Mouse (Mus musculus): ENCODE data around the gene Ncapd3. TPM values are rescaled to one million over a fixed set of nuclear protein-coding genes. Genes with fewer than 3 reads are reported as not detected.

The Ncapd3 gene
- polyA plus RNA-seq, 1 experiment from 2014 or later: 22.2 TPM

DNA sequence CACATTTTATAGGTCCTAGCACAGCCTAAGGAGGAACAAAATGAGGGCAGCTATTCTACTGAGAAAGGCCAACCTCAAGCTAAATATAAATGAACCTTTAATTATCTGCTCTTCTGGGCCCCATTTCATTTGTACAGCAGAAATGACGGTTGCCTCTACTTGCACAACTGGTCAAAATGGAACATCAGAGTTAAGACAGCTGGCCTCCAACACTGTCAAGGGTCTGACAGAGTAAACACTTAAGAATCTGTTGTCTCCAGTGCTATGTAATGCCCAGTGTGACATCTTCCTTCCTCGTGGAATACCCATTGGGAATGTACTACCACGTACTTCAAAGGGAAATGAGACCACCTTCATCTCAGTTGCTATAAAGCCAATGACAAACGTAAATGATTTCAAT, 18.4 kb upstream of the Ncapd3 start:
- H3K4me1 ChIP-seq (ENCODE audit: control insufficient read depth in 2 of 2, insufficient read depth in 2 of 2, low read length in 2 of 2): no peaks in the 10 kb centered on the region
- no peak overlapping the region for H3K4me3 ChIP-seq (ENCODE audit: control insufficient read depth in 1 of 2, insufficient read depth in 1 of 2, low read depth in 1 of 2, low read length in 2 of 2)
- H3K9ac ChIP-seq (ENCODE audit: low read length): no peak overlapping the region
- no peak overlapping the region for H3K27ac ChIP-seq (replicated peaks in 1 of 2; ENCODE audit: control insufficient read depth in 1 of 2, insufficient read depth in 1 of 2, low read depth in 2 of 2, low read length in 2 of 2)
- peaks cover 99% of the 10 kb centered on the region for H3K36me3 ChIP-seq (ENCODE audit: control insufficient read depth, insufficient read depth, low read length)
- H3K4me2 ChIP-seq (ENCODE audit: low read length): no peak overlapping the region
- 85% methylated on average over 4 of the region's 4 CpGs for WGBS
- H3K27me3 ChIP-seq (ENCODE audit: control insufficient read depth, insufficient read depth, low read length): no peaks in the 10 kb centered on the region
- H3K9me3 ChIP-seq (ENCODE audit: control insufficient read depth, low read length): no peaks in the 10 kb centered on the region
- ATAC-seq (ENCODE audit: insufficient number of reproducible peaks, insufficient read depth, low FRiP score, low read depth): no peak

- Histone ChIP-seq H3K4me1 (ENCODE audit: control insufficient read depth in 2 of 2, insufficient read depth in 2 of 2, low read length in 2 of 2) (no peaks in the 10 kb centered on the region), H3K9me3 (ENCODE audit: control insufficient read depth, low read length) (no peaks in the 10 kb centered on the region), H3K27ac (replicated peaks in 1 of 2; ENCODE audit: control insufficient read depth in 1 of 2, insufficient read depth in 1 of 2, low read depth in 2 of 2, low read length in 2 of 2) (no peak overlapping the region), H3K36me3 (ENCODE audit: control insufficient read depth, insufficient read depth, low read length) (peaks cover 62% of the 10 kb centered on the region), H3K9ac (ENCODE audit: low read length) (no peak overlapping the region), H3K4me2 (ENCODE audit: low read length) (no peak overlapping the region), H3K4me3 (ENCODE audit: control insufficient read depth in 1 of 2, insufficient read depth in 1 of 2, low read depth in 1 of 2, low read length in 2 of 2) (no peak overlapping the region), H3K27me3 (ENCODE audit: control insufficient read depth, insufficient read depth, low read length) (no peaks in the 10 kb centered on the region)
- WGBS: 93% methylated on average over 10 of the region's 10 CpGs
- ATAC-seq (ENCODE audit: insufficient number of reproducible peaks, insufficient read depth, low FRiP score, low read depth): no peak
Observed at GRCm38 (mm10) chr9:27018961-27019360, 11.0 kb upstream of the Ncapd3 start.

GRCm38 (mm10) chr9:27023681-27024080, 6.3 kb upstream of the Ncapd3 start:
- Histone ChIP-seq H3K36me3 (ENCODE audit: control insufficient read depth, insufficient read depth, low read length) (peaks cover 28% of the 10 kb centered on the region), H3K4me2 (ENCODE audit: low read length) (no peak overlapping the region), H3K27ac (replicated peaks in 1 of 2; ENCODE audit: control insufficient read depth in 1 of 2, insufficient read depth in 1 of 2, low read depth in 2 of 2, low read length in 2 of 2) (no peak overlapping the region), H3K9ac (ENCODE audit: low read length) (no peak overlapping the region), H3K9me3 (ENCODE audit: control insufficient read depth, low read length) (no peaks in the 10 kb centered on the region), H3K4me1 (ENCODE audit: control insufficient read depth in 2 of 2, insufficient read depth in 2 of 2, low read length in 2 of 2) (peaks cover 2 to 23% of the 10 kb centered on the region in 2 experiments; a peak in 3 of 4 replicates), H3K4me3 (ENCODE audit: control insufficient read depth in 1 of 2, insufficient read depth in 1 of 2, low read depth in 1 of 2, low read length in 2 of 2) (no peak overlapping the region), H3K27me3 (ENCODE audit: control insufficient read depth, insufficient read depth, low read length) (no peaks in the 10 kb centered on the region)
- 76% methylated on average over 4 of the region's 4 CpGs for WGBS
- ATAC-seq (ENCODE audit: insufficient number of reproducible peaks, insufficient read depth, low FRiP score, low read depth): no peak

DNA sequence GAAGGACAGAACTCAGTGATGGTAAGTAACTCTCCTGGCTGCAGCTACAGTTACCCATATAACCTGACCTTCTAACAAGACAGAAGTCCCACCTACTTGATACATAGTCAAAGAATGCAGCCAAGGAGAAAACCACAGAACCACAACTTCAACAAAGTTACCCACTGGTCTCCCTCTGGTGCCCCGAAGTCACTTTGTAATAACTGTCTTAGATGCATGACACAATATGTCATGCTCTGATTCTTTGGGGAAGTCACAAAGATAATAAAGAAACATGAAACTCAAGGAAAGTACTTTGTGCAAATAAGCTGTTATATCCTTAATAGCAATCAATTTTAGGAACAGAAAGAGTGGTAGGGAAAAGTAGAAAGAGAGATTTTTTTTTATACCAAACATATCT, 3.3 kb upstream of the Ncapd3 start:
- peak overlapping the region; percentile 88; the same call in 1 of the 2 replicates for H3K4me2 ChIP-seq (ENCODE audit: low read length)
- no peaks in the 10 kb centered on the region for H3K27me3 ChIP-seq (ENCODE audit: control insufficient read depth, insufficient read depth, low read length)

DNA sequence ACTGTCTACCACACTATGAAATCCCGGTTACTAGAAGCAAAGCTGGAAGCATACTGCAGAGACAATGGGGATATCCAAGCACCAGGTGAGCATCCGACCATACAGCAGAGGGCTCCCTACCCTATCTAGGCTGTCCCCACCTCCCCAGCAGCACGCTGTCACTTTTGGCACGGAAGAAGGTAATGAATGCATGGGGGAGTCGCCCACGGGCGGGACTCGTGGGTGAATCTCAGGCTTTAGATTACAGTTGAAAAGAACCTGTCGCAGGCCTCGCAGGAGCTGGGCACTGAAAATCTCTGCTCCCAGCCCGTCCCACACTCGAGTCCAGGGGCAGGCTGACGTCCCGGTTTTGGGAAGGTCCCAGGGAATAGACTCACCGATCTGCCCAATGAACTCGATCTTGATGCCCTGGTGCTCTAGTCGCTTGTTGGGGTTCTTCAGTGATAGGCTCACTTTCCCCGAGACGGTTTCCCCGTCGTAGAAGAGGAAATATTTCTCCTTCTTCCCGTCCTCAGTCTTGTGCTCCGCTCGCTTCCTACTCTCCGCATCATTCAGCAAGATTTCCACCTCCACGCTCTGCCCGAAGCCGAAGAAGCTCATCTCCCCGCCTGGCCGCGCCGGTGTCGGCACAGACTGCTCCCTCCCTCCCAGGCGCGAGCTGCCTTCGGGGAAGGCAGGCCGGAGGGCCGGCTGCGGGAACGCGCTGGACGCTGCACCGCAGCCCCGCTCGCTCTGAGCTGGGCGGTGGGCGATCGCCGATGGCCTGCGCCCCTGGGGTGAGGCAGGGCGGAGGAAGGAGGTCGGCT, 750 bp upstream of the Ncapd3 start:
- H3K36me3 ChIP-seq (ENCODE audit: control insufficient read depth, insufficient read depth, low read length): peaks cover 12% of the 10 kb centered on the region; the same call in 1 of the 2 replicates
- peak overlapping the region; percentile 74 to 99 for H3K4me3 ChIP-seq (ENCODE audit: control insufficient read depth in 1 of 2, insufficient read depth in 1 of 2, low read depth in 1 of 2, low read length in 2 of 2)
- H3K27ac ChIP-seq (replicated peaks in 1 of 2; ENCODE audit: control insufficient read depth in 1 of 2, insufficient read depth in 1 of 2, low read depth in 2 of 2, low read length in 2 of 2): peak overlapping the region; percentile 68 to 88
- peak; percentile 14; the same call in 1 of the 2 replicates for ATAC-seq (ENCODE audit: insufficient number of reproducible peaks, insufficient read depth, low FRiP score, low read depth)
- peaks cover 5 to 40% of the 10 kb centered on the region in 2 experiments; a peak in 3 of 4 replicates for H3K4me1 ChIP-seq (ENCODE audit: control insufficient read depth in 2 of 2, insufficient read depth in 2 of 2, low read length in 2 of 2)
- under 1% methylated on average over 52 of the region's 52 CpGs for WGBS
- H3K27me3 ChIP-seq (ENCODE audit: control insufficient read depth, insufficient read depth, low read length): no peaks in the 10 kb centered on the region
- peak overlapping the region; percentile 88 for H3K4me2 ChIP-seq (ENCODE audit: low read length)
- H3K9ac ChIP-seq (ENCODE audit: low read length): peak overlapping the region; percentile 97
- no peaks in the 10 kb centered on the region for H3K9me3 ChIP-seq (ENCODE audit: control insufficient read depth, low read length)

More for the DNA sequence above, 3.3 kb upstream of the Ncapd3 start:
- no peak for ATAC-seq (ENCODE audit: insufficient number of reproducible peaks, insufficient read depth, low FRiP score, low read depth)
- Histone ChIP-seq H3K9ac (ENCODE audit: low read length) (no peak overlapping the region), H3K36me3 (ENCODE audit: control insufficient read depth, insufficient read depth, low read length) (peaks cover 19% of the 10 kb centered on the region), H3K4me1 (ENCODE audit: control insufficient read depth in 2 of 2, insufficient read depth in 2 of 2, low read length in 2 of 2) (peaks cover 5 to 34% of the 10 kb centered on the region in 2 experiments; a peak in 3 of 4 replicates), H3K9me3 (ENCODE audit: control insufficient read depth, low read length) (no peaks in the 10 kb centered on the region), H3K4me3 (ENCODE audit: control insufficient read depth in 1 of 2, insufficient read depth in 1 of 2, low read depth in 1 of 2, low read length in 2 of 2) (no peak overlapping the region), H3K27ac (replicated peaks in 1 of 2; ENCODE audit: control insufficient read depth in 1 of 2, insufficient read depth in 1 of 2, low read depth in 2 of 2, low read length in 2 of 2) (no peak overlapping the region)
- WGBS: 77% methylated on average over 1 of the region's 1 CpGs

DNA sequence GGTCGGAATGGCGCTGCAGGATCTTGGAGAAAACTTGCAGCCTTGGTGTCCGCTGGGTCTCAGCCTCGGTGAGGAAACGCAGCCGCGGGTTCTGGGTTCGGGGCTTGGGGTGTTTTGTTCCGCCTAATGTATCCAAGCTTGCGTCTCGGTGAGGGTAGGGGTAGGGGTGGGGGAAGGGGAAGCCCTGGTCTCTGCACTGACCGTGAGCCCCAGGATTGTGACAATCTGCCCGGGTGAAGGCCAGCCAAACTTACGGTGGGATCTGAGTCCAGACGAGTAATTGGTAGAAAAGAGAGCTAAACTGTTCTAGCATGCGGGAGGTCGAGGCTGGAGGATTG, 757 bp downstream of the Ncapd3 start:
- peak; percentile 1; the same call in 1 of the 2 replicates for ATAC-seq (ENCODE audit: insufficient number of reproducible peaks, insufficient read depth, low FRiP score, low read depth)

DNA sequence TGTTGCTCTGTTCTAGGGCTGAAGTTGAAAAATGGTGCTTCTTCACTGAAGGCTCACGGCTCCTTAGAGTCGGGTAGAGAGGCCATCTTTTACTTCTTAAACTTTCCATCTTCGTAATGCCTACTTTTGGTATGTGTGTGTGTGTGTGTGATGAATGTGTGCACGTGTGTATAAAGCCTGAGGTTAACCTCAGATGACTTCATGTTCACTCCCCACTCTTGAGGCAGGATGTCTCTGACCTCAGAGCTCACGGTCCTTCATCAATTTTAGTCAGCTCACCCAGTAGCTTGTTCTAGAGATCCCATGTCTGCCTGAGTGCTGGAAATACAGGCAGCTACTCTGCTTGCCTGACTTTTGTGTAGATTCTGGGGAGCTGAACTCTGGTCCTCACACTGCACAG, 13.9 kb downstream of the Ncapd3 start:
- no peak overlapping the region for H3K4me3 ChIP-seq (ENCODE audit: control insufficient read depth in 1 of 2, insufficient read depth in 1 of 2, low read depth in 1 of 2, low read length in 2 of 2)
- WGBS: 90% methylated on average over 5 of the region's 5 CpGs
- no peak overlapping the region for H3K9ac ChIP-seq (ENCODE audit: low read length)
- H3K4me1 ChIP-seq (ENCODE audit: control insufficient read depth in 2 of 2, insufficient read depth in 2 of 2, low read length in 2 of 2): no peaks in the 10 kb centered on the region
- no peaks in the 10 kb centered on the region for H3K27me3 ChIP-seq (ENCODE audit: control insufficient read depth, insufficient read depth, low read length)
- H3K4me2 ChIP-seq (ENCODE audit: low read length): no peak overlapping the region
- H3K36me3 ChIP-seq (ENCODE audit: control insufficient read depth, insufficient read depth, low read length): peaks cover 97% of the 10 kb centered on the region
- no peaks in the 10 kb centered on the region for H3K9me3 ChIP-seq (ENCODE audit: control insufficient read depth, low read length)
- ATAC-seq (ENCODE audit: insufficient number of reproducible peaks, insufficient read depth, low FRiP score, low read depth): no peak
- H3K27ac ChIP-seq (replicated peaks in 1 of 2; ENCODE audit: control insufficient read depth in 1 of 2, insufficient read depth in 1 of 2, low read depth in 2 of 2, low read length in 2 of 2): no peak overlapping the region

More for the DNA sequence above, 757 bp downstream of the Ncapd3 start:
- Histone ChIP-seq H3K4me1 (ENCODE audit: control insufficient read depth in 2 of 2, insufficient read depth in 2 of 2, low read length in 2 of 2) (peaks cover 5 to 40% of the 10 kb centered on the region in 2 experiments; a peak in 3 of 4 replicates), H3K9me3 (ENCODE audit: control insufficient read depth, low read length) (no peaks in the 10 kb centered on the region), H3K27ac (replicated peaks in 1 of 2; ENCODE audit: control insufficient read depth in 1 of 2, insufficient read depth in 1 of 2, low read depth in 2 of 2, low read length in 2 of 2) (peak overlapping the region in 1 of 2 experiments; percentile 88; a peak in 2 of 4 replicates), H3K36me3 (ENCODE audit: control insufficient read depth, insufficient read depth, low read length) (peaks cover 6% of the 10 kb centered on the region; the same call in 1 of the 2 replicates), H3K4me2 (ENCODE audit: low read length) (peak overlapping the region; percentile 88), H3K27me3 (ENCODE audit: control insufficient read depth, insufficient read depth, low read length) (no peaks in the 10 kb centered on the region), H3K9ac (ENCODE audit: low read length) (peak overlapping the region; percentile 97), H3K4me3 (ENCODE audit: control insufficient read depth in 1 of 2, insufficient read depth in 1 of 2, low read depth in 1 of 2, low read length in 2 of 2) (peak overlapping the region; percentile 74 to 99)
- under 1% methylated on average over 17 of the region's 17 CpGs for WGBS
